Mouse (Mus musculus): Measurements from ENCODE around the gene Katnal1.

- no peak for TF ChIP-seq GATA1 (IDR thresholded peaks at IDR 0.05; ENCODE audit: borderline replicate concordance, low read length)
- TF ChIP-seq FLI1 (IDR thresholded peaks at IDR 0.05; ENCODE audit: low read length), result no peak
These were observed 49.9 kb downstream of the Katnal1 start for GRCm38 (mm10) chr5:148879218-148879617.
